Mouse (Mus musculus) hindbrain, embryonic 14.5 days (tissue): ENCODE data around the gene Ifnl3. TPM values are rescaled to one million over a fixed set of nuclear protein-coding genes. Genes with fewer than 3 reads are reported as not detected.

Experiments
- ATAC-seq: fragments of 200-750 bp; cut with Nextera tagmentation; 2 replicates; pipeline ENCODE4 v1.8.0; 2017; ENCODE audit warnings: moderate number of reproducible peaks, mild to moderate bottlenecking, moderate TSS enrichment, moderate library complexity; ENCODE audit not compliant: low FRiP score
- DNase-seq: peaks from one replicate; pipeline ENCODE4 v3.0.0-alpha.2; 2015; ENCODE audit warnings: low spot score
- H3K27ac ChIP-seq: fragments of 300-500 bp; sonication (generic); 2 replicates; pipeline ENCODE4 v1.5.1; 2014; ENCODE audit warnings: mild to moderate bottlenecking, moderate library complexity
- H3K27me3 ChIP-seq: fragments of 300-500 bp; sonication (generic); 2 replicates; pipeline ENCODE4 v1.6.1; 2014; ENCODE audit warnings: mild to moderate bottlenecking, low read length, mixed read lengths; ENCODE audit not compliant: control insufficient read depth, insufficient read depth
- H3K36me3 ChIP-seq: fragments of 300-500 bp; sonication (generic); replicated peaks from 2 replicates; pipeline ENCODE4 v1.6.1; 2014; ENCODE audit not compliant: control insufficient read depth, insufficient read depth
- H3K4me1 ChIP-seq: fragments of 300-500 bp; sonication (generic); replicated peaks from 2 replicates; pipeline ENCODE4 v1.6.1; 2014; ENCODE audit warnings: antibody characterized with exemption, low read length, mixed read lengths; ENCODE audit not compliant: control insufficient read depth, insufficient read depth
- H3K4me2 ChIP-seq: fragments of 300-500 bp; sonication (generic); replicated peaks from 2 replicates; pipeline ENCODE4 v1.6.1; 2014; ENCODE audit warnings: mild to moderate bottlenecking, moderate library complexity
- H3K4me3 ChIP-seq: fragments of 300-500 bp; sonication (generic); replicated peaks from 2 replicates; pipeline ENCODE4 v1.5.1; 2014; ENCODE audit warnings: mild to moderate bottlenecking, low read length
- H3K9ac ChIP-seq: fragments of 300-500 bp; sonication (generic); 2 replicates; pipeline ENCODE4 v1.6.1; 2014
- H3K9me3 ChIP-seq: fragments of 300-500 bp; sonication (generic); 2 replicates; pipeline ENCODE4 v1.6.1; 2016; ENCODE audit warnings: low read length; ENCODE audit not compliant: control insufficient read depth
- WGBS: fragments of 180-500 bp; shearing (Covaris S2); extraction: QIAGEN DNeasy Blood & Tissue Kit; methylation state at CpG from one replicate; pipeline ENCODE4 v1.1.7; 2014; 5-methylcytosine and 5-hydroxymethylcytosine counted together
- polyA plus RNA-seq: library from polyadenylated mRNA; unstranded; fragments of >200 nt; fragmentation: Nextera tagmentation; extraction: Ambion mirVana; gene quantifications from 2 replicates; pipeline ENCODE4 v1.2.1, GENCODE M21; 2014

The Ifnl3 gene
- polyA plus RNA-seq, 1 experiment from 2014 or later = not detected

- Histone ChIP-seq H3K27me3 (no peaks in the 10 kb centered on the region), H3K4me3 (no peak overlapping the region), H3K36me3 (peaks cover 37% of the 10 kb centered on the region), H3K9ac (no peak overlapping the region), H3K27ac (no peak overlapping the region), H3K4me1 (no peaks in the 10 kb centered on the region), H3K4me2 (no peak overlapping the region), H3K9me3 (no peaks in the 10 kb centered on the region)
- DNase-seq (no peak), ATAC-seq (no peak)
- WGBS = 87% methylated on average over 6 of the region's 6 CpGs
Observed at GRCm38 (mm10) chr7:28557708-28558107, 35.1 kb downstream of the Ifnl3 start.

GRCm38 (mm10) chr7:28558486-28558885 lies 35.9 kb downstream of the Ifnl3 start:
- Histone ChIP-seq H3K4me1 (no peaks in the 10 kb centered on the region), H3K27ac (no peak overlapping the region), H3K4me3 (no peak overlapping the region), H3K27me3 (no peaks in the 10 kb centered on the region), H3K9ac (no peak overlapping the region), H3K4me2 (no peak overlapping the region), H3K9me3 (no peaks in the 10 kb centered on the region), H3K36me3 (peaks cover 44% of the 10 kb centered on the region)
- DNase-seq (no peak), ATAC-seq (no peak)
- 56% methylated on average over 4 of the region's 4 CpGs for WGBS

- WGBS = 92% methylated on average over 10 of the region's 10 CpGs
- DNase-seq = no peak
Observed at GRCm38 (mm10) chr7:28560856-28561255, 38.2 kb downstream of the Ifnl3 start.

GRCm38 (mm10) chr7:28561967-28562366 lies 39.3 kb downstream of the Ifnl3 start:
- Histone ChIP-seq H3K36me3 (peaks cover 78% of the 10 kb centered on the region), H3K27me3 (no peaks in the 10 kb centered on the region), H3K4me2 (no peak overlapping the region), H3K9me3 (no peaks in the 10 kb centered on the region), H3K27ac (no peak overlapping the region), H3K9ac (no peak overlapping the region), H3K4me1 (no peaks in the 10 kb centered on the region), H3K4me3 (no peak overlapping the region)
- 92% methylated on average over 11 of the region's 11 CpGs for WGBS
- DNase-seq (no peak), ATAC-seq (no peak)

More at GRCm38 (mm10) chr7:28560856-28561255, 38.2 kb downstream of the Ifnl3 start:
- H3K9me3 ChIP-seq = no peaks in the 10 kb centered on the region
- no peaks in the 10 kb centered on the region for H3K4me1 ChIP-seq
- ATAC-seq = no peak
- no peak overlapping the region for H3K9ac ChIP-seq
- H3K36me3 ChIP-seq = peaks cover 67% of the 10 kb centered on the region
- no peak overlapping the region for H3K27ac ChIP-seq
- H3K4me3 ChIP-seq = no peak overlapping the region
- H3K27me3 ChIP-seq = no peaks in the 10 kb centered on the region
- no peak overlapping the region for H3K4me2 ChIP-seq

GRCm38 (mm10) chr7:28562371-28562770 lies 39.7 kb downstream of the Ifnl3 start:
- Histone ChIP-seq H3K4me2 (no peak overlapping the region), H3K27ac (no peak overlapping the region), H3K9ac (no peak overlapping the region), H3K9me3 (no peaks in the 10 kb centered on the region), H3K36me3 (peaks cover 83% of the 10 kb centered on the region), H3K27me3 (no peaks in the 10 kb centered on the region), H3K4me3 (no peak overlapping the region), H3K4me1 (no peaks in the 10 kb centered on the region)
- ATAC-seq (no peak), DNase-seq (no peak)
- 88% methylated on average over 12 of the region's 13 CpGs for WGBS

- Histone ChIP-seq H3K4me3 (no peak overlapping the region), H3K27ac (no peak overlapping the region), H3K4me1 (no peaks in the 10 kb centered on the region), H3K27me3 (no peaks in the 10 kb centered on the region), H3K4me2 (no peak overlapping the region), H3K9ac (no peak overlapping the region), H3K36me3 (peaks cover 85% of the 10 kb centered on the region), H3K9me3 (no peaks in the 10 kb centered on the region)
- ATAC-seq = no peak
- no peak for DNase-seq
- 92% methylated on average over 13 of the region's 13 CpGs for WGBS
Observed at GRCm38 (mm10) chr7:28562951-28563350, 40.3 kb downstream of the Ifnl3 start.

- Histone ChIP-seq H3K9me3 (no peaks in the 10 kb centered on the region), H3K4me1 (no peaks in the 10 kb centered on the region; the same call in 1 of the 2 replicates), H3K27me3 (no peaks in the 10 kb centered on the region), H3K9ac (no peak overlapping the region), H3K36me3 (peaks cover 69% of the 10 kb centered on the region), H3K4me2 (no peak overlapping the region), H3K4me3 (no peak overlapping the region), H3K27ac (no peak overlapping the region)
- DNase-seq = no peak
- WGBS = 87% methylated on average over 5 of the region's 5 CpGs
- ATAC-seq = no peak
Observed at GRCm38 (mm10) chr7:28565407-28565806, 42.8 kb downstream of the Ifnl3 start.

- no peak for ATAC-seq
- no peak overlapping the region for H3K9ac ChIP-seq
- peaks cover 60% of the 10 kb centered on the region for H3K36me3 ChIP-seq
- H3K9me3 ChIP-seq = no peaks in the 10 kb centered on the region
- WGBS = 92% methylated on average over 4 of the region's 4 CpGs
- no peak for DNase-seq
- H3K27me3 ChIP-seq = no peaks in the 10 kb centered on the region
- H3K27ac ChIP-seq = no peak overlapping the region
- H3K4me3 ChIP-seq = no peak overlapping the region
- H3K4me1 ChIP-seq = no peaks in the 10 kb centered on the region; the same call in 1 of the 2 replicates
- no peak overlapping the region for H3K4me2 ChIP-seq
Observed at GRCm38 (mm10) chr7:28567539-28567938, 44.9 kb downstream of the Ifnl3 start.

GRCm38 (mm10) chr7:28568253-28568652 lies 45.6 kb downstream of the Ifnl3 start:
- ATAC-seq = no peak
- no peak overlapping the region for H3K4me3 ChIP-seq
- H3K9me3 ChIP-seq = no peaks in the 10 kb centered on the region
- no peaks in the 10 kb centered on the region; the same call in 1 of the 2 replicates for H3K4me1 ChIP-seq
- no peaks in the 10 kb centered on the region for H3K27me3 ChIP-seq
- H3K36me3 ChIP-seq = peaks cover 53% of the 10 kb centered on the region
- H3K9ac ChIP-seq = no peak overlapping the region
- H3K27ac ChIP-seq = no peak overlapping the region
- peak; percentile 66 for DNase-seq
- H3K4me2 ChIP-seq = no peak overlapping the region
